Mouse (Mus musculus) adrenal gland, adult 10 weeks (tissue): ENCODE measurements around the gene Adcy7. TPM values are rescaled to one million over a fixed set of nuclear protein-coding genes. Genes with fewer than 3 reads are reported as not detected.

Experiments
- polyA plus RNA-seq: library from polyadenylated mRNA; stranded (reverse); fragments of 350-450 nt; fragmentation: Illumina TruSeq; extraction: RNeasy Lipid Tissue Mini Kit (QIAGEN cat#74804); gene quantifications from one replicate; pipeline ENCODE4 v1.2.3, GENCODE M21; 2014; ENCODE audit warnings: low read depth, low replicate concordance

Gene Adcy7
- 6.0 TPM for polyA plus RNA-seq

DNA sequence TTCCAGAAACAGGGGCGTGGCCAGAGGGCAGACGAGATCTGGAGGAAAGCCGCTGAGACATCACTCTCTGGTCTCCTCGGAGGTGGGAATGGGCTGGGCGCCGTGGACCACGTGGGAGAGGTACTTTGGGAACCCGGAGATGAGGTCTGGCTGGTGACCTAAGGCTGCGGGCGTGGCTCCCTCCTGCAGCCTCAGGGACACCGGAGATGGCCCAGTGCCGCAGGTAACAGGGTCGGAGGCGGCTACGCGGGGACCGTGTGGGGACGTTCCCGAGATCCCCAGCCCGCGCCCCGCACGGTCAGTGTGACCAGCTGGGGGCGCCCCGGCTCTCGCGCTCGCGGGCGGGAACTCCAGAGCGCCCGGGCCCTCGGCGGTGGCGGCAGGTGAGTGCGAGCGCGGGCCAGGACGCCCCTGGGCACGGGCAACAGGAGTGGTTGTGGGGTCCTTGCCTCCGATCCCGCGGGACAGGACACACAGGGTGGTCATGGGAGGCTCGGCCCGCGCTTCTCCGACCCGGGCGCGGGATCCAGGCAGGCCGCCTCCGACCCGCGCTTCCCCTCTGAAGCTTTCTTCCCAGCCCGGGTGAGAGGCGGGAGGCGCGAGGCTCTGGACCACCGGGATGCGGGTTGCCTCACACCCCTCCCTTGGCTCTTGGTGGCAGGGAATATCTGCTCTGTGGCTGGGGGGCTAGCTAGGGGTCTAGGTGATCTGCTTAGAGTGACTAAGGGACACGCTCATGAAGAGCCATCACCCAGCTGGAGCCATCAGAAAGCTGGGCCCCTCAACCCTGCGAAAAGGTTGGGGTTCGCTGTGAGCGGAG is at the start of gene Adcy7:
TSS of gene Adcy7 (plus strand) at position 173 of the 820 bp plus-strand sequence.

DNA sequence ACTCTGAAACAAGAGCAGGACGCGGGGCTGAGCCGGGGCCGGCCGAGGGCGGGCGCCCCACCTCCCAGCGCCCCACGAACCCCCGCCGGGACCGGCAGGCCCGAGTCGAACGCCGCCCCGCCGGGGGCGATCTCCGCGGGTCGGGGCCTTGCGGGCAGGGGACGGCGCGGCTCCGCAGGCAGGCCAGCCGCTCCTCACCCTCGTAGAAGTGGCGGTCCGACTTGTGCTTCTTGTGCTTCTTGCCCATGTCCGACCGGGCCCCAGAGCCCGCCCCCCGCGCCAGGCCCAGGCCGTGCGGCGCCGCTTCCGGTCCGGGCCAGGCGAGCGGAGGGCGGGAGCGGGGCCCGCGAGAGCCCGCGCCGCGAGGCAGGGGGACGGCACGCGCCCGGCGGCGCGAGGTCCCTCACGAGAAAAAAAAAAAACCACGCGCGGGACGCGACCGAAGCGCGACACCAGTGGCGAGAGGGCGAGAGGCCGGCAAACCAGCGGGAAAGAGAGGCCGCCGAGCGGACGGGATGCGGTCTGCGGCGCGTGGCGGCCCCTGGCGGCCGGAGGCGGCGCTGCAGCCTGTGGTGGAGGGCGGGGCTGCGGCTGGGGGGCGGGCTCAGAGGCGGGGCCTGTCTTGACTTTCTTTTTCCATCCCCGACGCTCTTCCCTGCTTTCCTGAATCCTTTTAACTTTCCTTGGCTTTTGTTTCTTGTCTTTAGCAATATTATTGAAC is 89.7 kb downstream of the Adcy7 start, which contains the start of gene Brd7:
TSS of gene Brd7 (minus strand) at position 487 of the 721 bp plus-strand sequence.

Other genes starting within 250 kb of the Adcy7 start
- gene Cnep1r1, start 153.6 kb upstream of the Adcy7 start, polyA plus RNA-seq: 151 TPM
- gene Heatr3, start 134.5 kb upstream of the Adcy7 start, polyA plus RNA-seq: 50.7 TPM
- 73.8 TPM for gene Tent4b, start 73.2 kb upstream of the Adcy7 start, polyA plus RNA-seq
- 84.7 TPM for gene Brd7, start 89.8 kb downstream of the Adcy7 start, polyA plus RNA-seq
- gene Nkd1, start 249.0 kb downstream of the Adcy7 start, polyA plus RNA-seq: 4.0 TPM